Mouse (Mus musculus) left cerebral cortex, adult 18-20 months (tissue): ENCODE data around the gene Smndc1. TPM values are rescaled to one million over a fixed set of nuclear protein-coding genes. Genes with fewer than 3 reads are reported as not detected.

Source experiments
- DNase-seq, 2 experiments: peaks; one replicate each; pipeline ENCODE4 v3.0.0; 2021 to 2022; ENCODE audit warnings: low spot score in 2 of 2, mixed read lengths in 1 of 2
- long read RNA-seq, 2 experiments: library from polyadenylated mRNA; stranded (forward); transcript quantifications; one replicate each; pipeline ENCODE4 v2.0.0; 2021
- total RNA-seq, 2 experiments: library from RNA; stranded (reverse); gene quantifications; 2 replicates each; pipeline ENCODE4 v1.2.3; 2021

Smndc1 gene
- 10 to 100 TPM; 36.8 to 39.2 TPM for total RNA-seq
- long read RNA-seq, experiment 1, partial matches to known transcripts = 1 of 8 reads
- long read RNA-seq, experiment 1, other reads (novel, unspliced or antisense) = 3 of 8 reads
- long read RNA-seq, experiment 2, transcript Smndc1-201 (6 exons, 1,948 nt) = major isoform, 9 of 12 reads
- long read RNA-seq, experiment 2, partial matches to known transcripts = 1 of 12 reads
- long read RNA-seq, experiment 2, other reads (novel, unspliced or antisense) = 2 of 12 reads

GRCm38 (mm10) chr19:53390495-53391007, at the start of gene Smndc1:
Smndc1 (minus strand) TSS chr19:53390578.
- peak; percentile 100 for DNase-seq

GRCm38 (mm10) chr19:53439340-53439739, 49.0 kb upstream of the Smndc1 start:
- DNase-seq = no peak

GRCm38 (mm10) chr19:53437991-53438390, 47.6 kb upstream of the Smndc1 start:
- DNase-seq = no peak

- DNase-seq = no peak
These were observed 47.1 kb upstream of the Smndc1 start for GRCm38 (mm10) chr19:53437311-53437958.

GRCm38 (mm10) chr19:53433949-53434689, 43.7 kb upstream of the Smndc1 start:
- no peak for DNase-seq

- no peak for DNase-seq
These were observed 40.6 kb upstream of the Smndc1 start for GRCm38 (mm10) chr19:53431003-53431402.

- DNase-seq = peak; percentile 80 to 88
These were observed 40.0 kb upstream of the Smndc1 start for GRCm38 (mm10) chr19:53430356-53430755.

GRCm38 (mm10) chr19:53427817-53428216, 37.4 kb upstream of the Smndc1 start:
- DNase-seq = peak; percentile 45 to 65

- no peak for DNase-seq
These were observed 37.0 kb upstream of the Smndc1 start for GRCm38 (mm10) chr19:53427346-53427745.

- DNase-seq = no peak
These were observed 35.4 kb upstream of the Smndc1 start for GRCm38 (mm10) chr19:53425824-53426223.

GRCm38 (mm10) chr19:53424629-53425028, 34.3 kb upstream of the Smndc1 start:
- DNase-seq = no peak

GRCm38 (mm10) chr19:53423816-53424465, 33.6 kb upstream of the Smndc1 start:
- DNase-seq = no peak

- no peak for DNase-seq
These were observed 33.0 kb upstream of the Smndc1 start for GRCm38 (mm10) chr19:53423341-53423753.

- no peak for DNase-seq
These were observed 32.3 kb upstream of the Smndc1 start for GRCm38 (mm10) chr19:53422358-53423308.

GRCm38 (mm10) chr19:53421583-53422188, 31.3 kb upstream of the Smndc1 start:
- no peak for DNase-seq

GRCm38 (mm10) chr19:53420924-53421582, 30.7 kb upstream of the Smndc1 start:
- peak; percentile 22 to 52 for DNase-seq

- peak in 1 of 2 experiments; percentile 40 for DNase-seq
These were observed 29.5 kb upstream of the Smndc1 start for GRCm38 (mm10) chr19:53419834-53420233.

GRCm38 (mm10) chr19:53415198-53415597, 24.8 kb upstream of the Smndc1 start:
- peak; percentile 47 to 58 for DNase-seq

GRCm38 (mm10) chr19:53414650-53415049, 24.3 kb upstream of the Smndc1 start:
- DNase-seq = no peak
